Mouse (Mus musculus): Measurements from ENCODE around the gene Fhad1.
"Not testable (repeated sequence)": the region's sequence is repeated elsewhere in the genome, so short reads cannot be mapped to it uniquely, and the experiment has no call there.

Gene Fhad1

GRCm38 (mm10) chr4:142039662-142040353 is 24.9 kb upstream of the Fhad1 start:
- no peak for DNase-seq

GRCm38 (mm10) chr4:142037897-142038296 is 23.0 kb upstream of the Fhad1 start:
- DNase-seq, result no peak

GRCm38 (mm10) chr4:142028533-142028932 is 13.7 kb upstream of the Fhad1 start:
- no peak for DNase-seq

GRCm38 (mm10) chr4:142026965-142027364 is 12.1 kb upstream of the Fhad1 start:
- no peak for DNase-seq

- no peak for DNase-seq
These were observed 9.7 kb upstream of the Fhad1 start for GRCm38 (mm10) chr4:142024536-142024935.

- no peak for DNase-seq
These were observed 8.3 kb upstream of the Fhad1 start for GRCm38 (mm10) chr4:142023166-142023565.

- no peak for DNase-seq
These were observed 2.8 kb upstream of the Fhad1 start for GRCm38 (mm10) chr4:142017686-142018085.

- no peak for DNase-seq
These were observed 3.6 kb downstream of the Fhad1 start for GRCm38 (mm10) chr4:142011236-142011635.

GRCm38 (mm10) chr4:142010441-142010840 is 4.4 kb downstream of the Fhad1 start:
- no peak for DNase-seq

GRCm38 (mm10) chr4:142008206-142008605 is 6.7 kb downstream of the Fhad1 start:
- DNase-seq, result no peak

- DNase-seq, result no peak
These were observed 14.3 kb downstream of the Fhad1 start for GRCm38 (mm10) chr4:142000581-142000980.

GRCm38 (mm10) chr4:141999494-142000074 is 15.3 kb downstream of the Fhad1 start:
- DNase-seq, result no peak

- DNase-seq, result peak; percentile 21
These were observed 16.5 kb downstream of the Fhad1 start for GRCm38 (mm10) chr4:141998282-141998821.

- no peak for DNase-seq
These were observed 18.0 kb downstream of the Fhad1 start for GRCm38 (mm10) chr4:141996880-141997279.

GRCm38 (mm10) chr4:141996086-141996485 is 18.8 kb downstream of the Fhad1 start:
- DNase-seq, result no peak

GRCm38 (mm10) chr4:141994062-141994471 is 20.8 kb downstream of the Fhad1 start:
- not testable (repeated sequence) for DNase-seq

GRCm38 (mm10) chr4:141993347-141994061 is 21.4 kb downstream of the Fhad1 start:
- DNase-seq, result no peak

- DNase-seq, result no peak
These were observed 22.2 kb downstream of the Fhad1 start for GRCm38 (mm10) chr4:141992530-141993204.

- no peak for DNase-seq
These were observed 26.7 kb downstream of the Fhad1 start for GRCm38 (mm10) chr4:141988178-141988577.

- DNase-seq, result no peak
These were observed 31.2 kb downstream of the Fhad1 start for GRCm38 (mm10) chr4:141983689-141984088.

- DNase-seq, result no peak
These were observed 33.4 kb downstream of the Fhad1 start for GRCm38 (mm10) chr4:141981475-141981874.

GRCm38 (mm10) chr4:141978582-141978981 is 36.3 kb downstream of the Fhad1 start:
- DNase-seq, result no peak

- DNase-seq, result no peak
These were observed 37.5 kb downstream of the Fhad1 start for GRCm38 (mm10) chr4:141977346-141977745.

All from thymus, postnatal 14 days (tissue).